Mouse (Mus musculus): ENCODE data around the gene Kat2a.

DNA sequence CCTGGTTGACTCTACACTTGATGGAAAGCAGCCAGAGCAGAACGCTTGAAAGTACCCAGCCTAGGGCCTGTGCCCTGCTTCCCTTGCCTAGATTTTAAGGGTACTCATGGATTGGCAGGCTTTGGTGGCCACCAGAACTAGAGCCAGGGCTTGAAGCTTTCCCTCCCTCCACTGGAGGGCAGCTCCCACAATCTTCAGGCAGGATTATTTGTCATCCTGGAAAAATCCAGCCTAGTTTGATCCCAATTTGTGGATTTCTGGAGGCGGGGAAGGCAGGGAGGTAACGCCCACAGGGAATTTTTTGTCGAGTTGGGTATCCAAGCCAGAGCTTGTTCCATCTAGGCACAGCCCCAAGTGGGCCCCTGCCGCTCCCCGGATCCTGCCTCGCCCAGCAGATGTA, 21.9 kb downstream of the Kat2a start:
- TF ChIP-seq CTCF (IDR thresholded peaks at IDR 0.05; ENCODE audit: low read depth) = no peak
- no peak for TF ChIP-seq EP300 (IDR thresholded peaks at IDR 0.05; ENCODE audit: low read depth)

Data from liver, embryonic 14.5 days (tissue).